Mouse (Mus musculus) lung, postnatal 25 days (tissue): Measurements from ENCODE around the gene Lrp3.

Source experiments
- DNase-seq: peaks from one replicate; pipeline ENCODE4 v3.0.0; 2022; ENCODE audit warnings: low spot score

Lrp3 gene

GRCm38 (mm10) chr7:35189699-35190098, 25.6 kb downstream of the Lrp3 start:
- no peak for DNase-seq

- DNase-seq: no peak
Measured at GRCm38 (mm10) chr7:35185889-35186569, 29.3 kb downstream of the Lrp3 start, which contains the start of gene Slc7a10. Gene Slc7a10, plus strand, starts transcription at chr7:35186385.

GRCm38 (mm10) chr7:35184833-35185724, 30.2 kb downstream of the Lrp3 start:
- DNase-seq: no peak

GRCm38 (mm10) chr7:35176412-35177381, 38.6 kb downstream of the Lrp3 start:
- no peak for DNase-seq

GRCm38 (mm10) chr7:35175533-35175932, 39.8 kb downstream of the Lrp3 start:
- no peak for DNase-seq

GRCm38 (mm10) chr7:35172519-35172918, 42.8 kb downstream of the Lrp3 start:
- DNase-seq: no peak

- DNase-seq: peak; percentile 84
Measured at GRCm38 (mm10) chr7:35171867-35172382, 43.4 kb downstream of the Lrp3 start.

- peak; percentile 91 for DNase-seq
Measured at GRCm38 (mm10) chr7:35169341-35169740, 46.0 kb downstream of the Lrp3 start.

- no peak for DNase-seq
Measured at GRCm38 (mm10) chr7:35167925-35168324, 47.4 kb downstream of the Lrp3 start.

GRCm38 (mm10) chr7:35166988-35167387, 48.3 kb downstream of the Lrp3 start:
- DNase-seq: no peak

GRCm38 (mm10) chr7:35164131-35164530, 51.2 kb downstream of the Lrp3 start:
- no peak for DNase-seq

GRCm38 (mm10) chr7:35163600-35163999, 51.7 kb downstream of the Lrp3 start:
- no peak for DNase-seq

GRCm38 (mm10) chr7:35162443-35162842, 52.9 kb downstream of the Lrp3 start:
- no peak for DNase-seq

- no peak for DNase-seq
Measured at GRCm38 (mm10) chr7:35157512-35157911, 57.8 kb downstream of the Lrp3 start.

GRCm38 (mm10) chr7:35156561-35157477, 58.5 kb downstream of the Lrp3 start:
- no peak for DNase-seq

- no peak for DNase-seq
Measured at GRCm38 (mm10) chr7:35154449-35154848, 60.8 kb downstream of the Lrp3 start.

GRCm38 (mm10) chr7:35150860-35151259, 64.4 kb downstream of the Lrp3 start:
- no peak for DNase-seq
